Mouse (Mus musculus) retina, adult 2 months (tissue): ENCODE measurements at regions not wholly inside any gene's neighbourhood (a gene's known extent, or its start where the extent isn't known, plus 50 kb on each side); places are given as distances from the start of the nearest gene placed in this dataset.

Experiments used
- DNase-seq: peaks from one replicate; pipeline ENCODE4 v3.0.0-alpha.2; 2012; ENCODE audit warnings: low read depth, low spot score

- DNase-seq = no peak
Observed at GRCm38 (mm10) chr19:25729103-25729502, 56.9 kb downstream of the Dmrt2 start.

- no peak for DNase-seq
Observed at GRCm38 (mm10) chr19:25729633-25730032, 57.4 kb downstream of the Dmrt2 start.

- no peak for DNase-seq
Observed at GRCm38 (mm10) chr19:25778455-25778854, 106.2 kb downstream of the Dmrt2 start.

GRCm38 (mm10) chr19:25779356-25779755 is 107.1 kb downstream of the Dmrt2 start:
- DNase-seq = no peak

GRCm38 (mm10) chr19:25781314-25781713 is 109.1 kb downstream of the Dmrt2 start:
- no peak for DNase-seq

- no peak for DNase-seq
Observed at GRCm38 (mm10) chr19:25802692-25803091, 130.5 kb downstream of the Dmrt2 start.

GRCm38 (mm10) chr19:25805351-25805750 is 133.1 kb downstream of the Dmrt2 start:
- DNase-seq = no peak

GRCm38 (mm10) chr19:25813651-25814050 is 141.4 kb downstream of the Dmrt2 start:
- DNase-seq = no peak

GRCm38 (mm10) chr19:25845158-25845557 is 172.9 kb downstream of the Dmrt2 start:
- no peak for DNase-seq

- no peak for DNase-seq
Observed at GRCm38 (mm10) chr19:25856344-25856743, 184.1 kb downstream of the Dmrt2 start.

- DNase-seq = no peak
Observed at GRCm38 (mm10) chr19:25863312-25863711, 191.1 kb downstream of the Dmrt2 start.

GRCm38 (mm10) chr19:25906721-25907120 is 234.5 kb downstream of the Dmrt2 start:
- no peak for DNase-seq

GRCm38 (mm10) chr19:25922052-25922451 is 249.8 kb downstream of the Dmrt2 start:
- no peak for DNase-seq

GRCm38 (mm10) chr19:25922806-25923205 is 250.6 kb downstream of the Dmrt2 start:
- no peak for DNase-seq

- no peak for DNase-seq
Observed at GRCm38 (mm10) chr19:25923727-25924384, 251.6 kb downstream of the Dmrt2 start.

GRCm38 (mm10) chr19:25924385-25924769 is 252.2 kb downstream of the Dmrt2 start:
- no peak for DNase-seq

- no peak for DNase-seq
Observed at GRCm38 (mm10) chr19:25927220-25927619, 255.0 kb downstream of the Dmrt2 start.

- DNase-seq = no peak
Observed at GRCm38 (mm10) chr19:25937343-25937742, 265.1 kb downstream of the Dmrt2 start.

GRCm38 (mm10) chr19:25971210-25971609 is 299.0 kb downstream of the Dmrt2 start:
- DNase-seq = no peak

GRCm38 (mm10) chr19:25975202-25975601 is 303.0 kb downstream of the Dmrt2 start:
- no peak for DNase-seq

- no peak for DNase-seq
Observed at GRCm38 (mm10) chr19:25980308-25980707, 308.1 kb downstream of the Dmrt2 start.

GRCm38 (mm10) chr19:26014620-26015180 is 342.5 kb downstream of the Dmrt2 start:
- no peak for DNase-seq

- no peak for DNase-seq
Observed at GRCm38 (mm10) chr19:26021141-26021540, 348.9 kb downstream of the Dmrt2 start.

GRCm38 (mm10) chr19:26026103-26026502 is 353.9 kb downstream of the Dmrt2 start:
- no peak for DNase-seq
